Mouse (Mus musculus) thymus, adult 2 months (tissue): ENCODE results near the gene Dcakd. TPM values are rescaled to one million over a fixed set of nuclear protein-coding genes. Genes with fewer than 3 reads are reported as not detected.

Experiments
- DNase-seq: peaks from one replicate; pipeline ENCODE4 v3.0.0; 2021
- H3K27ac ChIP-seq: fragments of 200-500 bp; 2 replicates; pipeline ENCODE4 v1.5.1; 2012; ENCODE audit warnings: low read length, control low read depth; ENCODE audit not compliant: control insufficient read depth, insufficient read depth
- H3K27me3 ChIP-seq: fragments of 200-500 bp; 2 replicates; pipeline ENCODE4 v1.6.1; 2012; ENCODE audit warnings: mild to moderate bottlenecking, low read length, moderate library complexity, mixed read lengths; ENCODE audit not compliant: control insufficient read depth, insufficient read depth
- H3K36me3 ChIP-seq: fragments of 200-500 bp; 2 replicates; pipeline ENCODE4 v1.6.1; 2012; ENCODE audit warnings: mild to moderate bottlenecking, low read length, moderate library complexity; ENCODE audit not compliant: control insufficient read depth, insufficient read depth
- H3K4me1 ChIP-seq: fragments of 200-500 bp; replicated peaks from 2 replicates; pipeline ENCODE4 v1.6.1; 2012; ENCODE audit warnings: low read length; ENCODE audit not compliant: control insufficient read depth, insufficient read depth
- H3K4me3 ChIP-seq: fragments of 200-500 bp; 2 replicates; pipeline ENCODE4 v1.5.1; 2012; ENCODE audit warnings: mild to moderate bottlenecking, low read length, control low read depth, moderate library complexity; ENCODE audit not compliant: control insufficient read depth, insufficient read depth
- CTCF ChIP-seq: fragments of 200-500 bp; IDR thresholded peaks from 2 replicates; pipeline ENCODE4 v1.5.1; 2012; ENCODE audit warnings: mild to moderate bottlenecking, control low read depth, low read length, moderate library complexity, borderline replicate concordance; ENCODE audit not compliant: control insufficient read depth, poor library complexity, insufficient read depth; ENCODE audit errors: extremely low read depth
- POLR2A ChIP-seq: fragments of 200-500 bp; IDR thresholded peaks from 2 replicates; pipeline ENCODE4 v1.6.1; 2012; ENCODE audit warnings: mild to moderate bottlenecking, low read length, control low read depth, moderate library complexity; ENCODE audit not compliant: control insufficient read depth, poor library complexity, insufficient read depth; ENCODE audit errors: extremely low read depth
- WGBS: fragments of 180-500 bp; shearing (Covaris S2); methylation state at CpG from one replicate; pipeline ENCODE4 v1.1.7; 2018; 5-methylcytosine and 5-hydroxymethylcytosine counted together
- polyA plus RNA-seq: library from polyadenylated mRNA; depleted of rRNA; stranded (reverse); fragments of >200 nt; gene quantifications from 2 replicates; pipeline ENCODE4 v1.2.3, GENCODE M21; 2012; rRNA removed

Dcakd gene
- polyA plus RNA-seq, result 77.5 and 88.2 TPM in 2 replicates

DNA sequence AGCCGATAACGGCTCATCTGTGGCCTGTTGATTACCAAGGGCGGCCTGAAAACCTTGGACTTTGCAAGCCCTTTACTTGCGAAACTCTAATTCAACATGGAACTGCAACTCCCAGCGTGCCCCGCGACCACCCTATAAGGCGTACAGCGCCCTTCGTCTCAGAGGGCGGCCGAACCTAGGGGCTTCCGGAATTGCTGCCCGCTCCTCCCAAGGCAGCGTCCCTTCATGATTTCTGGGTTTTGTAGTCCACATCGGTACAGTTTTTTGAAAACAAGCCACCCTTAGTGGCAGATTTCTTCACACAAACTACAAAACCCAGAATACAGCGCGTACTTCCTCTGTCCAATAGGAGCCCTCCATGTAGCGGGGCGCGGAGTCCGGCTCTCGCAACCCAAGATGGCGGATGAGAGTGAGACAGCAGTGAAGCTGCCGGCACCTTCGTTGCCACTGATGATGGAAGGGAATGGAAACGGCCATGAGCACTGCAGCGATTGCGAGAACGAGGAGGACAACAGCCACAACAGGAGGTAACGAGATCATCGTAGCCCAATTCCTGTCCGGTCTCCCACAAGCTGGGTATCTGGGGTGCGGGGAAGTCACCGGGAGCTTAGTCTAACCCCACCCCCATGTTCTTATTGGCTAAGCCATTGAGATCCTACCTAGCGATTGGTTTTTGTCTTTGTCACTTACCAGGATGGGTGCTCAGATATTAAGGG lies at the start of gene Dcakd, which contains the start of gene Nmt1:
Dcakd (minus strand) TSS at position 158 of the 716 bp plus-strand sequence.
Nmt1 (plus strand) TSS at position 15 of the 716 bp plus-strand sequence.
- Histone ChIP-seq H3K36me3 (no peaks in the 10 kb centered on the region), H3K27ac (peak within 1 kb of the TSS; percentile 15; the same call in 1 of the 2 replicates), H3K27me3 (no peaks in the 10 kb centered on the region), H3K4me1 (peaks cover 2% of the 10 kb centered on the region), H3K4me3 (peak within 1 kb of the TSS; percentile 83)
- WGBS, result under 1% methylated on average over 36 of the region's 36 CpGs
- TF ChIP-seq POLR2A (peak; percentile 67), CTCF (no peak)
- DNase-seq, result peak; percentile 91

DNA sequence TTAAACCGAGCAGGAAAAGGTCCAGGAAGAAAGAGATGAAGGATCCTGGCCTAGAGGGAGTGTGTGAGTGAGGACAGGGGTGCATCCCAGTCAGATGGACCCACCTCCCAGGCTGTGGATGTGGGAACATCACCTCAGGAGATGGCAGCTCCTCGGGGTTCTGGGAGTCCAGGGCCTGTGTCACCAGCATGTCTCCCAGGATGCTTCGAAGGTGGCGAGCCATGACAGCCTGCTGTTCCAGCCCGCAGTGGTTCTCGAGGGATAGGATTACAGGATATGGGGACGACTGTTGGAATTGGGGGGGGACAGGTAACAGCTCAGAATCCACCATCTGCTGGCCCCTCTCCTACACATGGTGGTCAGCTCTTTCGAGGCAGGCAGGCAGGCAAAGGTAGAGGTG lies 48.4 kb upstream of the Dcakd start:
- TF ChIP-seq POLR2A, result no peak
- TF ChIP-seq CTCF, result no peak
- no peak overlapping the region for H3K4me3 ChIP-seq
- H3K36me3 ChIP-seq, result no peaks in the 10 kb centered on the region
- peaks cover 5% of the 10 kb centered on the region for H3K4me1 ChIP-seq
- 92% methylated on average over 8 of the region's 8 CpGs for WGBS
- no peak overlapping the region for H3K27ac ChIP-seq
- no peaks in the 10 kb centered on the region for H3K27me3 ChIP-seq
- no peak for DNase-seq

DNA sequence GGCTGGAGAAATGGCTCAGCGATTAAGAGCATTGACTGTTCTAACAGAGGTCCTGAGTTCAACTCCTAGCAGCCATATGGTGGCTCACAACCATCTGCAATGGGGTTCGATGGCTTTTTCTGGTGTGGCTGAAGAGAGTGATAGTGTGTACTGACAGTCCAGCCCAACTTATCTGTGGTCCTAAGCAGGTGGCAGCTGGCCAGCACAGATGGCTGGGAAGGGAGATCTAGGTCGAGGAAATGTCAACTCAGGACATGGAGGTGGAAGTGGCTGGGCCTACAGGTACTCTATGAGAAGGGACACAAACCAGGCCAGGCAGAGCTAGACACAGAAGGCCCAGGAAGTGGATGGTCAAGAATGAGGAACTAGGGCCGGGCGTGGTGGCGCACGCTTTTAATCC lies 47.9 kb upstream of the Dcakd start:
- WGBS, result 82% methylated on average over 7 of the region's 7 CpGs
- H3K4me1 ChIP-seq, result peaks cover 5% of the 10 kb centered on the region

DNA sequence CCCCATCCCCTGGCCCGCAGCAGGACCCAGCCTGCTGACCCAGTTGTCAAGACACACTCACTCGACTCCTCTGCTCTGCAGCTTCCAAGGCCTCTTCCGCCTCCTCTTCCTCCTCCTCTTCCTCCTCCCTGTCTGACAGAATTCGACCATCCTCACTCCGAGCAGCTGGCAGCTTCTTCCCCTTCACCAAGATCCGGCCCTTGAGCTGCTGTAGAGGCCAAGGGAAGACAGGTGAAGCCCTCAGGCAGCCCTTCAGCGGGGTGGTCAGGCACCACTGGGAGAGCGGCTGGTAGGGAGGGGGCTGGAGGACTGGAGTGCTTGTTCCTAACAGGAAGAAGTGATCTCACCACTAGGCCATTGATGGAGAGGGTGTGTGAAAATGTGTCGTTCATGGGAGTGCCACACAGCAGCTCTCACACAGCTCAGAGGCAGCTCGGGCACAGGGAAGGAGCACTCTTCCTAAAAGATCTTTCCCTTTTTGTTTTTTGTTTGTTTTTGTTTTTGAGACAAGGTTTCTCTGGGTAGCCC lies 46.7 kb upstream of the Dcakd start:
- Histone ChIP-seq H3K36me3 (no peaks in the 10 kb centered on the region), H3K27ac (no peak overlapping the region), H3K4me3 (no peak overlapping the region), H3K27me3 (no peaks in the 10 kb centered on the region), H3K4me1 (no peaks in the 10 kb centered on the region)
- WGBS, result 79% methylated on average over 10 of the region's 10 CpGs
- no peak for DNase-seq
- TF ChIP-seq POLR2A (no peak), CTCF (no peak)

More for the DNA sequence above, 47.9 kb upstream of the Dcakd start:
- Histone ChIP-seq H3K27me3 (no peaks in the 10 kb centered on the region), H3K4me3 (no peak overlapping the region), H3K36me3 (no peaks in the 10 kb centered on the region), H3K27ac (no peak overlapping the region)
- no peak for TF ChIP-seq CTCF
- TF ChIP-seq POLR2A, result no peak
- no peak for DNase-seq

DNA sequence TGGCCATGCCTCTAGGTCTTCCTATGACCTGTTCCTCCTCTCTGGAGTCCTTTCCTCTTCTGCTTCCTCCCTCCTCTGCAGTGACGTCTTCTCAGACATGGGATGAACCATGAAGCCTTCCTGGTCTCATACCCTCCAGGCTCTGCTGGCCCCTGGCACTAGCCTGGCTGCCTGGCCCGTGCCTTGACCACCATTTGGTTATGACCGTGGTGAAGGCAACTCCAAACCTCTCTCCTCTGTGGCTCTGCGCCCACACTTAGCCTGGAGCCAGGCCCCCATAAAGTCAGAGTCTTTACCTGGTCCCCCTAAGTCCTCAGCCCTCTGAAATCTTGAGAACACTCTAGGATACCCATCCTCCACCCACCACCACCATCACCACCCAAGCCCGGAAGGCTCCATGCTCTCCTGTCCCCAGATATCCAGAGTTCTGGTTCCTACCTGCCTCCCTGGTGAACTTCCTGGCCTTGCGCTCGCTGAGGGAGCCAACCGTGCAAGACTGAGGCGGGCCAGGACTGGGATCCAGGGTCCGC lies 46.1 kb upstream of the Dcakd start:
- no peak for DNase-seq
- WGBS, result 96% methylated on average over 10 of the region's 10 CpGs
- no peak overlapping the region for H3K4me3 ChIP-seq
- no peak overlapping the region for H3K27ac ChIP-seq
- no peaks in the 10 kb centered on the region; the same call in 1 of the 2 replicates for H3K36me3 ChIP-seq
- TF ChIP-seq POLR2A (no peak), CTCF (no peak)
- H3K4me1 ChIP-seq, result no peaks in the 10 kb centered on the region
- H3K27me3 ChIP-seq, result no peaks in the 10 kb centered on the region

DNA sequence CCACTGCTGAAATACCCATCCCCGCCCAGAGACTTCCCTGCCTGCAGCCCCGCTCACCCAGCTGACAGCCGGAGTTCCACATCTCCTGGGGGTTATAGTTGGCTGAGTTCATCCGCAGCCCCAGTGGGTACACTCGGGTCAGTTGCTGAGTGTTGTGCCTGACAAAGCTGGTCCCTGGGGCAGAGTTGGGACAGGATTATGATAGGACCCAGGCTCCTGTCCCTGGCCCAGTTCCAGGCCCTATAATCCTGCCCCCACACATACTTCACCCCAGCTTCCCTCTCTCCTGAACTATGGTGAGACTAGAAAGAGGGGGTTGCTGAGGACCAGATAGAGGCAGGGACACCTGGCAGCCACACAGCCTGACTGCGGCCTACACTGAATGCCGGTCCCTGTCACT lies 45.5 kb upstream of the Dcakd start:
- 95% methylated on average over 7 of the region's 7 CpGs for WGBS
- no peaks in the 10 kb centered on the region for H3K4me1 ChIP-seq
- H3K4me3 ChIP-seq, result no peak overlapping the region
- peaks cover 3% of the 10 kb centered on the region for H3K36me3 ChIP-seq
- no peak for TF ChIP-seq CTCF
- TF ChIP-seq POLR2A, result no peak
- DNase-seq, result no peak
- no peaks in the 10 kb centered on the region for H3K27me3 ChIP-seq
- H3K27ac ChIP-seq, result no peak overlapping the region

DNA sequence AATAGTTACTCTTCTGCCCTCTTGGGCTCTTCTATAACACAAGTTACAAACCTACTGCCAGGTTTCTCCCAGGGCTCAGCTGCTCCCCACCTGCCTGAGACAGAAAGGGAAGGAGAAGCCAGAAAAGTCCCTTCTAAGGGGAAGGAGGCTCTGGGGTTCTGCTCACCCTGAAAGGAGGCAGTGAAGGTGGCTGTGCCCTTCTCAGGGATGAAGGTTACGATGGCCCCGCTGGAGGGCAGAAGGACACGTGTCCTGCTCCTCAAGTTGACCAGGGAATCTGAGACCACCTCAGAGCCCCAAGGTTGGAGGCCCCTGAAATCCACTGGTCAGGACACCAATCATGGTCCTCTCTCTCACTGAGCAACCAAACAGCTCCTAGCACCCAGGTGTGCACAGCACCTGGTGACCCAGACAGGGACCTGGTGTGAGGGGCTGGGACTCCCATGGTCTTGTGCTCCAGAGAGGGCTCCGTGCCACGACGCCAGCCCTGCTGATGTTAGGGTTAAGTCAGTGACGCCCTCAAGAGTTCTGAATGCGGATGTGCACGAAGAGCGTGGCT lies 42.3 kb upstream of the Dcakd start:
- H3K4me3 ChIP-seq, result no peak overlapping the region
- H3K27me3 ChIP-seq, result no peaks in the 10 kb centered on the region
- H3K36me3 ChIP-seq, result peaks cover 32% of the 10 kb centered on the region
- no peaks in the 10 kb centered on the region for H3K4me1 ChIP-seq
- no peak overlapping the region for H3K27ac ChIP-seq
- TF ChIP-seq POLR2A (no peak), CTCF (no peak)
- WGBS, result 98% methylated on average over 10 of the region's 10 CpGs
- DNase-seq, result no peak
